ENCODE assay signal across 8 mouse cellular contexts in genomic region chr1:52816232-52816891, GRCm38 (mm10). TPM values are rescaled to one million over a fixed set of nuclear protein-coding genes. Genes with fewer than 3 reads are reported as not detected.
DNase-seq lines count a peak whose midpoint lies in the region; ATAC-seq lines count a peak whose summit lies in the region.

No protein-coding gene starts in this region.

- peak overlapping the region; percentile 96 for H3K4me2 ChIP-seq in liver, embryonic 11.5 days

- H3K27me3 ChIP-seq in liver, embryonic 11.5 days (replicated peaks; ENCODE audit: control insufficient read depth, insufficient read depth, low read length): no peaks in the 10 kb centered on the region

- no peak overlapping the region for H3K27ac ChIP-seq in liver, embryonic 11.5 days (ENCODE audit: low read depth, low read length)

- H3K9me3 ChIP-seq in liver, embryonic 11.5 days (ENCODE audit: control insufficient read depth, low read length): no peaks in the 10 kb centered on the region

- WGBS in liver, embryonic 11.5 days: 68% methylated on average over 13 of the region's 13 CpGs

- intact Hi-C loops in heart, postnatal 10 days (cut with DNase I): loop anchor here (2.0 kb wide), 1 partner anchor 68 kb away; no protein-coding TSS in a partner anchor

- DNase-seq in kidney, adult 18-20 months: peak; percentile 15
- DNase-seq in kidney, adult 8-10 months: no peak
- DNase-seq in embryo, embryonic 10.5 days (ENCODE audit: low spot score): peak; percentile 27
- peak; percentile 43 to 53 for DNase-seq in heart, postnatal 10 days
- DNase-seq in liver, embryonic 11.5 days (ENCODE audit: low spot score): no peak
- DNase-seq in retina, embryonic 14.5 days (ENCODE audit: low spot score): peak; percentile 11
- no peak for DNase-seq in layer of hippocampus, adult 8-10 months (ENCODE audit: low spot score in 2 of 2)
- DNase-seq in urinary bladder, postnatal 25 days (ENCODE audit: low spot score): no peak

- H3K9ac ChIP-seq in liver, embryonic 11.5 days (ENCODE audit: low read depth, low read length): peak overlapping the region; percentile 72; the same call in 1 of the 2 replicates

- 0 out of 2 replicates have a peak, but pooled peaks have one; percentile 12 for ATAC-seq in liver, embryonic 11.5 days (replicated peaks; ENCODE audit: low FRiP score)

- peaks cover 8% of the 10 kb centered on the region; the same call in 1 of the 2 replicates for H3K4me1 ChIP-seq in liver, embryonic 11.5 days (replicated peaks; ENCODE audit: control insufficient read depth, insufficient read depth, low read length)

- H3K4me3 ChIP-seq in liver, embryonic 11.5 days (ENCODE audit: low read depth, low read length): peak overlapping the region; percentile 75; the same call in 1 of the 2 replicates

- no peaks in the 10 kb centered on the region for H3K36me3 ChIP-seq in liver, embryonic 11.5 days (ENCODE audit: control insufficient read depth, insufficient read depth, low read length)

RNA-seq across cellular contexts. Expression of gene Inpp1, which starts 1.1 kb away (rescaled TPM):
- total RNA-seq in heart, postnatal 10 days (2021): 10 to 100 TPM; 23.0 to 25.8 TPM
- polyA plus RNA-seq in liver, embryonic 11.5 days (2014; fragmentation: Nextera tagmentation; extraction: Ambion mirVana): 7.0 and 7.7 TPM in 2 replicates
- total RNA-seq in layer of hippocampus, adult 8-10 months (2022): 10 to 100 TPM; 40.3 to 42.9 (median 42.1) TPM

RNA-seq across cellular contexts. Expression of gene Hibch, which starts 28.4 kb away (rescaled TPM):
- 10 to 100 TPM; 62.1 to 63.6 TPM for total RNA-seq in heart, postnatal 10 days (2021)
- polyA plus RNA-seq in liver, embryonic 11.5 days (2014; fragmentation: Nextera tagmentation; extraction: Ambion mirVana): 27.7 and 28.4 TPM in 2 replicates
- total RNA-seq in layer of hippocampus, adult 8-10 months (2022): 10 to 100 TPM; 17.0 to 22.7 (median 18.2) TPM

Comparison
In these comparisons a context has a peak if more than half of its experiments do, and no peak if none do; other contexts are left out.
1. DNase-seq: peak in kidney, adult 18-20 months (single experiment), embryo, embryonic 10.5 days (single experiment), heart, postnatal 10 days (2 of 2) and retina, embryonic 14.5 days (single experiment); none in kidney, adult 8-10 months (0 of 2), liver, embryonic 11.5 days (single experiment), layer of hippocampus, adult 8-10 months (0 of 2) and urinary bladder, postnatal 25 days (single experiment).